Mouse (Mus musculus): Measurements from ENCODE around the gene Sec24d. TPM values are rescaled to one million over a fixed set of nuclear protein-coding genes. Genes with fewer than 3 reads are reported as not detected.
"Not testable (repeated sequence)": the region's sequence is repeated elsewhere in the genome, so short reads cannot be mapped to it uniquely, and the experiment has no call there.

The Sec24d gene
- total RNA-seq, 2 experiments from 2014 or later: 45.0 to 159 TPM

- no peak for DNase-seq (ENCODE audit: low spot score in 2 of 2)
Observed at GRCm38 (mm10) chr3:123336951-123337350, 69.7 kb downstream of the Sec24d start.

GRCm38 (mm10) chr3:123337853-123338252 lies 70.6 kb downstream of the Sec24d start:
- DNase-seq (ENCODE audit: low spot score in 2 of 2): no peak

- DNase-seq (ENCODE audit: low spot score in 2 of 2): no peak
Observed at GRCm38 (mm10) chr3:123338666-123339195, 71.5 kb downstream of the Sec24d start.

GRCm38 (mm10) chr3:123341049-123341448 lies 73.8 kb downstream of the Sec24d start:
- no peak for DNase-seq (ENCODE audit: low spot score in 2 of 2)

- DNase-seq (ENCODE audit: low spot score in 2 of 2): no peak
Observed at GRCm38 (mm10) chr3:123343690-123344089, 76.4 kb downstream of the Sec24d start.

GRCm38 (mm10) chr3:123348080-123348802 lies 81.0 kb downstream of the Sec24d start:
- DNase-seq (ENCODE audit: low spot score in 2 of 2): no peak

- no peak for DNase-seq (ENCODE audit: low spot score in 2 of 2)
Observed at GRCm38 (mm10) chr3:123350602-123351001, 83.3 kb downstream of the Sec24d start.

- no peak for DNase-seq (ENCODE audit: low spot score in 2 of 2)
Observed at GRCm38 (mm10) chr3:123351519-123351918, 84.3 kb downstream of the Sec24d start.

GRCm38 (mm10) chr3:123353183-123353582 lies 85.9 kb downstream of the Sec24d start:
- no peak for DNase-seq (ENCODE audit: low spot score in 2 of 2)

- no peak for DNase-seq (ENCODE audit: low spot score in 2 of 2)
Observed at GRCm38 (mm10) chr3:123353661-123354060, 86.4 kb downstream of the Sec24d start.

- no peak for DNase-seq (ENCODE audit: low spot score in 2 of 2)
Observed at GRCm38 (mm10) chr3:123354388-123354787, 87.1 kb downstream of the Sec24d start.

GRCm38 (mm10) chr3:123356377-123356991 lies 89.2 kb downstream of the Sec24d start:
- no peak for DNase-seq (ENCODE audit: low spot score in 2 of 2)

- not testable (repeated sequence) for DNase-seq (ENCODE audit: low spot score in 2 of 2)
Observed at GRCm38 (mm10) chr3:123366820-123367219, 99.6 kb downstream of the Sec24d start.

- no peak for DNase-seq (ENCODE audit: low spot score in 2 of 2)
Observed at GRCm38 (mm10) chr3:123369161-123369560, 101.9 kb downstream of the Sec24d start.

GRCm38 (mm10) chr3:123370927-123371326 lies 103.7 kb downstream of the Sec24d start:
- DNase-seq (ENCODE audit: low spot score in 2 of 2): no peak

- peak; percentile 53 to 57 for DNase-seq (ENCODE audit: low spot score in 2 of 2)
Observed at GRCm38 (mm10) chr3:123371766-123372535, 104.7 kb downstream of the Sec24d start.

- no peak for DNase-seq (ENCODE audit: low spot score in 2 of 2)
Observed at GRCm38 (mm10) chr3:123376562-123376961, 109.3 kb downstream of the Sec24d start.

- DNase-seq (ENCODE audit: low spot score in 2 of 2): no peak
Observed at GRCm38 (mm10) chr3:123384435-123384834, 117.2 kb downstream of the Sec24d start.

- no peak for DNase-seq (ENCODE audit: low spot score in 2 of 2)
Observed at GRCm38 (mm10) chr3:123385118-123385485, 117.8 kb downstream of the Sec24d start.

- peak; percentile 89 to 90 for DNase-seq (ENCODE audit: low spot score in 2 of 2)
Observed at GRCm38 (mm10) chr3:123385486-123386156, 118.4 kb downstream of the Sec24d start, which contains the start of gene Mettl14. Gene Mettl14 (minus strand): TSS chr3:123386108.

All from adrenal gland, adult 18-20 months (tissue).